Mouse (Mus musculus): ENCODE data around the gene Sema4f. TPM values are rescaled to one million over a fixed set of nuclear protein-coding genes. Genes with fewer than 3 reads are reported as not detected.

Sema4f gene
- polyA plus RNA-seq, 1 experiment = 1.3 TPM

- Histone ChIP-seq H3K27me3 (ENCODE audit: control insufficient read depth, insufficient read depth, low read length) (no peaks in the 10 kb centered on the region), H3K4me1 (ENCODE audit: control insufficient read depth, insufficient read depth, low read length) (peaks cover 6% of the 10 kb centered on the region), H3K4me3 (ENCODE audit: control insufficient read depth, low read depth, low read length) (peak within 1 kb of the TSS; percentile 56), H3K36me3 (ENCODE audit: control insufficient read depth, insufficient read depth, low read length) (no peaks in the 10 kb centered on the region), H3K27ac (ENCODE audit: control insufficient read depth, insufficient read depth, low read depth, low read length) (0 out of 2 replicates have a peak within 1 kb of the TSS, but pooled peaks have one; percentile 19)
- TF ChIP-seq CTCF (IDR thresholded peaks at IDR 0.05; ENCODE audit: control insufficient read depth, insufficient read depth, insufficient replicate concordance, low read depth, low read length) = no peak
- TF ChIP-seq POLR2A (IDR thresholded peaks at IDR 0.05; ENCODE audit: control insufficient read depth, low read depth, low read length) = no peak
These were observed 7.1 kb upstream of the Sema4f start, which contains the start of gene M1ap for GRCm38 (mm10) chr6:82946651-82947050. Gene M1ap (plus strand): TSS chr6:82946902.

GRCm38 (mm10) chr6:82945750-82946149 is 6.2 kb upstream of the Sema4f start:
- Histone ChIP-seq H3K4me1 (ENCODE audit: control insufficient read depth, insufficient read depth, low read length) (peaks cover 6% of the 10 kb centered on the region), H3K36me3 (ENCODE audit: control insufficient read depth, insufficient read depth, low read length) (no peaks in the 10 kb centered on the region), H3K4me3 (ENCODE audit: control insufficient read depth, low read depth, low read length) (no peak overlapping the region), H3K27ac (ENCODE audit: control insufficient read depth, insufficient read depth, low read depth, low read length) (no peak overlapping the region), H3K27me3 (ENCODE audit: control insufficient read depth, insufficient read depth, low read length) (no peaks in the 10 kb centered on the region)
- TF ChIP-seq CTCF (IDR thresholded peaks at IDR 0.05; ENCODE audit: control insufficient read depth, insufficient read depth, insufficient replicate concordance, low read depth, low read length) (peak; percentile 86; the same call in 1 of the 2 replicates), POLR2A (IDR thresholded peaks at IDR 0.05; ENCODE audit: control insufficient read depth, low read depth, low read length) (no peak)

GRCm38 (mm10) chr6:82940765-82941164 is 1.2 kb upstream of the Sema4f start:
- no peak overlapping the region for H3K4me3 ChIP-seq (ENCODE audit: control insufficient read depth, low read depth, low read length)
- peaks cover 2% of the 10 kb centered on the region; the same call in 1 of the 2 replicates for H3K4me1 ChIP-seq (ENCODE audit: control insufficient read depth, insufficient read depth, low read length)
- TF ChIP-seq POLR2A (IDR thresholded peaks at IDR 0.05; ENCODE audit: control insufficient read depth, low read depth, low read length) = no peak
- no peak for TF ChIP-seq CTCF (IDR thresholded peaks at IDR 0.05; ENCODE audit: control insufficient read depth, insufficient read depth, insufficient replicate concordance, low read depth, low read length)
- H3K27me3 ChIP-seq (ENCODE audit: control insufficient read depth, insufficient read depth, low read length) = no peaks in the 10 kb centered on the region
- no peak overlapping the region for H3K27ac ChIP-seq (ENCODE audit: control insufficient read depth, insufficient read depth, low read depth, low read length)
- no peaks in the 10 kb centered on the region for H3K36me3 ChIP-seq (ENCODE audit: control insufficient read depth, insufficient read depth, low read length)

DNA sequence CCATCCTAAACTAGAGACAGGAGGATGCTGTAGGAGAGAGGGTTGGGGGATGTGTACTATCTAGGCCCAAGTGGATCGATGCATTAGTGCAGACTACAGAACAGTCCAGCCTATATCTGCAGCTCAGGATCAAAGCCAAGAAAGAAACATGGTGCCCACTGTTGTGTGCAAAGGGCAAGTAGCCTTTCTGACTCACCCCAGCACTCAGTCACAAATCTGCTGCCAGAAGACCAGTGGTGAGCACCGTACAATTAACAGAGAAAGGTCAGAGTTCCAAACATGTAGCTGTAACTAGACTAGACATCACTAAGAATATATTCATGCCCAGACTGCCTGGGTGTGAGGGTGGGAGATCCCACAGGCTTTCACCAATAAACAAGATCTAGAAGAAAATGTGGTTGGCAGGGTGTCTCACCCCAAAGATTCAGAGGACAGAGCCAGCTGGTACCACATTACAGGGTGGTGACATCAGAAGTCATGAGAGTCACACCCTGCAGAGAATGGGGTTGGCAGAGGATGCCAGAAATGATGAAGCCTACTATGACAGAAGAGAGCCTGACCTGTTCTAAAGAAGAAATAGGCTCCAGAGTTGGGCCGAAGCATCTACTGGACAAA is 4.8 kb downstream of the Sema4f start:
- H3K36me3 ChIP-seq (ENCODE audit: control insufficient read depth, insufficient read depth, low read length) = no peaks in the 10 kb centered on the region
- no peak overlapping the region for H3K27ac ChIP-seq (ENCODE audit: control insufficient read depth, insufficient read depth, low read depth, low read length)
- TF ChIP-seq CTCF (IDR thresholded peaks at IDR 0.05; ENCODE audit: control insufficient read depth, insufficient read depth, insufficient replicate concordance, low read depth, low read length) (no peak), POLR2A (IDR thresholded peaks at IDR 0.05; ENCODE audit: control insufficient read depth, low read depth, low read length) (no peak)
- no peak overlapping the region for H3K4me3 ChIP-seq (ENCODE audit: control insufficient read depth, low read depth, low read length)
- H3K27me3 ChIP-seq (ENCODE audit: control insufficient read depth, insufficient read depth, low read length) = no peaks in the 10 kb centered on the region
- H3K4me1 ChIP-seq (ENCODE audit: control insufficient read depth, insufficient read depth, low read length) = peaks cover 2% of the 10 kb centered on the region; the same call in 1 of the 2 replicates

- H3K36me3 ChIP-seq (ENCODE audit: control insufficient read depth, insufficient read depth, low read length) = no peaks in the 10 kb centered on the region
- no peak overlapping the region for H3K27ac ChIP-seq (ENCODE audit: control insufficient read depth, insufficient read depth, low read depth, low read length)
- TF ChIP-seq CTCF (IDR thresholded peaks at IDR 0.05; ENCODE audit: control insufficient read depth, insufficient read depth, insufficient replicate concordance, low read depth, low read length) = no peak
- TF ChIP-seq POLR2A (IDR thresholded peaks at IDR 0.05; ENCODE audit: control insufficient read depth, low read depth, low read length) = no peak
- no peak overlapping the region for H3K4me3 ChIP-seq (ENCODE audit: control insufficient read depth, low read depth, low read length)
- no peaks in the 10 kb centered on the region for H3K4me1 ChIP-seq (ENCODE audit: control insufficient read depth, insufficient read depth, low read length)
- H3K27me3 ChIP-seq (ENCODE audit: control insufficient read depth, insufficient read depth, low read length) = no peaks in the 10 kb centered on the region
These were observed 12.0 kb downstream of the Sema4f start for GRCm38 (mm10) chr6:82927617-82928016.

GRCm38 (mm10) chr6:82926528-82926927 is 13.0 kb downstream of the Sema4f start:
- no peaks in the 10 kb centered on the region for H3K36me3 ChIP-seq (ENCODE audit: control insufficient read depth, insufficient read depth, low read length)
- H3K4me3 ChIP-seq (ENCODE audit: control insufficient read depth, low read depth, low read length) = no peak overlapping the region
- no peaks in the 10 kb centered on the region for H3K4me1 ChIP-seq (ENCODE audit: control insufficient read depth, insufficient read depth, low read length)
- TF ChIP-seq POLR2A (IDR thresholded peaks at IDR 0.05; ENCODE audit: control insufficient read depth, low read depth, low read length) = no peak
- no peak for TF ChIP-seq CTCF (IDR thresholded peaks at IDR 0.05; ENCODE audit: control insufficient read depth, insufficient read depth, insufficient replicate concordance, low read depth, low read length)
- no peaks in the 10 kb centered on the region for H3K27me3 ChIP-seq (ENCODE audit: control insufficient read depth, insufficient read depth, low read length)
- H3K27ac ChIP-seq (ENCODE audit: control insufficient read depth, insufficient read depth, low read depth, low read length) = no peak overlapping the region

DNA sequence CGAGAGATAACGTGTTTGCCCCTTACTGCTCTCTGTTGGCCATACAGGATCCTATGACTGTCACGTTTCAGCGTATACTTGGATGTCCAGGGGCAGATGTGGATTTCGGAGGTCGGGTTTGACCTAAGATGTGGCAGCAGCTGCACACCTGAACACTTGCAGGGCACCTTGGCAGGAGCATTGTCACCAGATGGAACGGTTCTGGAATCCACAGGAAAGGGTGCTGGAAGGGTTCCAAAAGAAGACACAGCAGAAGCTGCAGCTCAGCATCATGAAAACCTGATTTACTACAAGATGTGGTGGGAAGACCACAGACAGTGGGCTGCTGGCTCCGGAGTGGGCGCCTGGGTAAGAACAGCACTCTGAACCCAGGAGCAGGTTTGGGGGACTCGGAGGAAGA is 13.5 kb downstream of the Sema4f start:
- no peaks in the 10 kb centered on the region for H3K36me3 ChIP-seq (ENCODE audit: control insufficient read depth, insufficient read depth, low read length)
- H3K27me3 ChIP-seq (ENCODE audit: control insufficient read depth, insufficient read depth, low read length) = no peaks in the 10 kb centered on the region
- no peak overlapping the region for H3K4me3 ChIP-seq (ENCODE audit: control insufficient read depth, low read depth, low read length)
- no peaks in the 10 kb centered on the region for H3K4me1 ChIP-seq (ENCODE audit: control insufficient read depth, insufficient read depth, low read length)
- TF ChIP-seq POLR2A (IDR thresholded peaks at IDR 0.05; ENCODE audit: control insufficient read depth, low read depth, low read length) (no peak), CTCF (IDR thresholded peaks at IDR 0.05; ENCODE audit: control insufficient read depth, insufficient read depth, insufficient replicate concordance, low read depth, low read length) (no peak)
- H3K27ac ChIP-seq (ENCODE audit: control insufficient read depth, insufficient read depth, low read depth, low read length) = no peak overlapping the region
